Mouse (Mus musculus) adrenal gland (tissue): ENCODE results near the gene Cryl1.

ENCODE experiments used
- intact Hi-C: fragments of 180-260 bp; cut with DNase I; formaldehyde crosslinking; loops from one replicate; pipeline ENCODE4 v1.15.1; 2025

Cryl1 gene

GRCm38 (mm10) chr14:57246575-57246974 lies 151.8 kb downstream of the Cryl1 start:
- intact Hi-C loops, result no loop called here

- intact Hi-C loops, result no loop called here
These were observed 155.4 kb downstream of the Cryl1 start for GRCm38 (mm10) chr14:57242978-57243377.

- intact Hi-C loops, result no loop called here
These were observed 163.1 kb downstream of the Cryl1 start for GRCm38 (mm10) chr14:57235276-57235675.

GRCm38 (mm10) chr14:57234711-57235110 lies 163.6 kb downstream of the Cryl1 start:
- intact Hi-C loops, result no loop called here

GRCm38 (mm10) chr14:57230264-57231015 lies 167.9 kb downstream of the Cryl1 start:
- intact Hi-C loops, result no loop called here
